Mouse (Mus musculus): ENCODE measurements at regions not wholly inside any gene's neighbourhood (a gene's known extent, or its start where the extent isn't known, plus 50 kb on each side); places are given as distances from the start of the nearest gene placed in this dataset.

- TF ChIP-seq CTCF (IDR thresholded peaks at IDR 0.05; ENCODE audit: low read depth) (no peak), EP300 (optimal IDR thresholded peaks at IDR 0.05) (no peak)
Observed at GRCm38 (mm10) chr1:88601801-88602200, 91.9 kb upstream of the Glrp1 start.
